Mouse (Mus musculus) urinary bladder, postnatal 14 days (tissue): ENCODE results near the gene Dap.

ENCODE experiments used
- DNase-seq: peaks from one replicate; pipeline ENCODE4 v3.0.0; 2021; ENCODE audit warnings: low spot score

Gene Dap

GRCm38 (mm10) chr15:31237898-31238297 lies 13.8 kb downstream of the Dap start:
- no peak for DNase-seq

GRCm38 (mm10) chr15:31238611-31239010 lies 14.5 kb downstream of the Dap start:
- DNase-seq = no peak

GRCm38 (mm10) chr15:31239713-31240112 lies 15.6 kb downstream of the Dap start:
- no peak for DNase-seq

- no peak for DNase-seq
Measured at GRCm38 (mm10) chr15:31240181-31240580, 16.1 kb downstream of the Dap start.

- no peak for DNase-seq
Measured at GRCm38 (mm10) chr15:31243260-31243659, 19.1 kb downstream of the Dap start.

- DNase-seq = no peak
Measured at GRCm38 (mm10) chr15:31244696-31245445, 20.8 kb downstream of the Dap start.

GRCm38 (mm10) chr15:31245934-31246333 lies 21.8 kb downstream of the Dap start:
- DNase-seq = peak; percentile 46

- no peak for DNase-seq
Measured at GRCm38 (mm10) chr15:31247035-31247434, 22.9 kb downstream of the Dap start.

GRCm38 (mm10) chr15:31248882-31249281 lies 24.8 kb downstream of the Dap start:
- DNase-seq = no peak

- no peak for DNase-seq
Measured at GRCm38 (mm10) chr15:31250027-31250426, 25.9 kb downstream of the Dap start.

GRCm38 (mm10) chr15:31250676-31251075 lies 26.6 kb downstream of the Dap start:
- DNase-seq = no peak

GRCm38 (mm10) chr15:31251189-31251588 lies 27.1 kb downstream of the Dap start:
- no peak for DNase-seq

GRCm38 (mm10) chr15:31252590-31253311 lies 28.6 kb downstream of the Dap start:
- DNase-seq = no peak

GRCm38 (mm10) chr15:31253380-31253779 lies 29.3 kb downstream of the Dap start:
- DNase-seq = no peak

GRCm38 (mm10) chr15:31253963-31254362 lies 29.8 kb downstream of the Dap start:
- no peak for DNase-seq

- DNase-seq = no peak
Measured at GRCm38 (mm10) chr15:31254939-31255535, 30.9 kb downstream of the Dap start.

GRCm38 (mm10) chr15:31255762-31256161 lies 31.6 kb downstream of the Dap start:
- no peak for DNase-seq

- no peak for DNase-seq
Measured at GRCm38 (mm10) chr15:31257329-31257728, 33.2 kb downstream of the Dap start.

GRCm38 (mm10) chr15:31258029-31258692 lies 34.0 kb downstream of the Dap start:
- DNase-seq = no peak

GRCm38 (mm10) chr15:31258693-31259439 lies 34.8 kb downstream of the Dap start:
- no peak for DNase-seq

GRCm38 (mm10) chr15:31261094-31261493 lies 37.0 kb downstream of the Dap start:
- DNase-seq = no peak

GRCm38 (mm10) chr15:31262361-31262760 lies 38.2 kb downstream of the Dap start:
- DNase-seq = no peak
